In genomic region chr11:33864245-33864644, GRCm38 (mm10) we compare ENCODE assay signal across 16 mouse cellular contexts.
"Had no signal": no experiment of that assay in that cellular context is flagged by ENCODE, and none has a peak within 500 bp of the region (broad histone marks: within the 10 kb centered on the region; RNA-seq: fewer than 3 reads in every experiment).

No protein-coding gene starts in this region.

- H3K4me1 ChIP-seq: stomach, embryonic 15.5 days had no signal

- H3K27ac ChIP-seq: neural tube, embryonic 13.5 days; neural tube, embryonic 15.5 days; stomach, embryonic 15.5 days; stomach, postnatal 0 days had no signal

- H3K9ac ChIP-seq: neural tube, embryonic 13.5 days; neural tube, embryonic 15.5 days; stomach, embryonic 15.5 days had no signal

- H3K4me3 ChIP-seq: neural tube, embryonic 13.5 days; neural tube, embryonic 15.5 days; stomach, embryonic 15.5 days had no signal

- H3K9me3 ChIP-seq: neural tube, embryonic 13.5 days; neural tube, embryonic 15.5 days; stomach, embryonic 15.5 days had no signal

- DNase-seq: retina, postnatal 1 day; right cerebral cortex, adult 18-20 months; right cerebral cortex, postnatal 14 days; right cerebral cortex, postnatal 25 days; right cerebral cortex, postnatal 4 days; spleen, adult 18-20 months; thymus, adult 18-20 months; thymus, adult 2 months; thymus, postnatal 14 days; thymus, postnatal 25 days; thymus, postnatal 36 days; thymus, postnatal 4 days had no signal

- H3K36me3 ChIP-seq: neural tube, embryonic 13.5 days; neural tube, embryonic 15.5 days; stomach, embryonic 15.5 days had no signal

- H3K27me3 ChIP-seq: neural tube, embryonic 13.5 days; neural tube, embryonic 15.5 days; stomach, embryonic 15.5 days had no signal
